Mouse (Mus musculus): ENCODE results near the gene Pirt. TPM values are rescaled to one million over a fixed set of nuclear protein-coding genes. Genes with fewer than 3 reads are reported as not detected.

Pirt gene
- polyA plus RNA-seq, 1 experiment from 2014 or later: 5.7 TPM

- Histone ChIP-seq H3K9me3 (ENCODE audit: control insufficient read depth, low read length) (no peaks in the 10 kb centered on the region), H3K27me3 (replicated peaks; ENCODE audit: control insufficient read depth, insufficient read depth, low read length) (no peaks in the 10 kb centered on the region; the same call in 1 of the 2 replicates), H3K4me1 (ENCODE audit: control insufficient read depth, insufficient read depth, low read length) (no peaks in the 10 kb centered on the region), H3K4me3 (ENCODE audit: low read depth, low read length) (no peak overlapping the region), H3K4me2 (ENCODE audit: low read depth, low read length) (no peak overlapping the region), H3K9ac (ENCODE audit: low read depth, low read length) (no peak overlapping the region), H3K27ac (replicated peaks; ENCODE audit: low read depth, low read length) (no peak overlapping the region), H3K36me3 (ENCODE audit: control insufficient read depth, insufficient read depth, low read length) (no peaks in the 10 kb centered on the region)
- DNase-seq (ENCODE audit: low spot score) (no peak), ATAC-seq (ENCODE audit: low read depth) (no peak)
- 75% methylated on average over 12 of the region's 12 CpGs for WGBS
These were observed 49.8 kb downstream of the Pirt start for GRCm38 (mm10) chr11:66961447-66962176.

GRCm38 (mm10) chr11:66963462-66963861 is 51.7 kb downstream of the Pirt start:
- Histone ChIP-seq H3K9ac (ENCODE audit: low read depth, low read length) (no peak overlapping the region), H3K4me3 (ENCODE audit: low read depth, low read length) (no peak overlapping the region), H3K36me3 (ENCODE audit: control insufficient read depth, insufficient read depth, low read length) (no peaks in the 10 kb centered on the region), H3K27ac (replicated peaks; ENCODE audit: low read depth, low read length) (no peak overlapping the region), H3K9me3 (ENCODE audit: control insufficient read depth, low read length) (no peaks in the 10 kb centered on the region), H3K27me3 (replicated peaks; ENCODE audit: control insufficient read depth, insufficient read depth, low read length) (no peaks in the 10 kb centered on the region; the same call in 1 of the 2 replicates), H3K4me2 (ENCODE audit: low read depth, low read length) (no peak overlapping the region), H3K4me1 (ENCODE audit: control insufficient read depth, insufficient read depth, low read length) (no peaks in the 10 kb centered on the region)
- WGBS: 100% methylated on average over 1 of the region's 1 CpGs
- ATAC-seq (ENCODE audit: low read depth): no peak
- DNase-seq (ENCODE audit: low spot score): no peak

GRCm38 (mm10) chr11:66966500-66967116 is 54.8 kb downstream of the Pirt start:
- Histone ChIP-seq H3K9me3 (ENCODE audit: control insufficient read depth, low read length) (no peaks in the 10 kb centered on the region), H3K27ac (replicated peaks; ENCODE audit: low read depth, low read length) (no peak overlapping the region), H3K4me2 (ENCODE audit: low read depth, low read length) (no peak overlapping the region), H3K4me3 (ENCODE audit: low read depth, low read length) (no peak overlapping the region), H3K4me1 (ENCODE audit: control insufficient read depth, insufficient read depth, low read length) (no peaks in the 10 kb centered on the region), H3K36me3 (ENCODE audit: control insufficient read depth, insufficient read depth, low read length) (no peaks in the 10 kb centered on the region), H3K27me3 (replicated peaks; ENCODE audit: control insufficient read depth, insufficient read depth, low read length) (no peaks in the 10 kb centered on the region; the same call in 1 of the 2 replicates), H3K9ac (ENCODE audit: low read depth, low read length) (no peak overlapping the region)
- no peak for ATAC-seq (ENCODE audit: low read depth)
- peak; percentile 4 for DNase-seq (ENCODE audit: low spot score)
- 21% methylated on average over 7 of the region's 7 CpGs for WGBS

GRCm38 (mm10) chr11:66968575-66968974 is 56.8 kb downstream of the Pirt start:
- Histone ChIP-seq H3K36me3 (ENCODE audit: control insufficient read depth, insufficient read depth, low read length) (no peaks in the 10 kb centered on the region), H3K27me3 (replicated peaks; ENCODE audit: control insufficient read depth, insufficient read depth, low read length) (no peaks in the 10 kb centered on the region; the same call in 1 of the 2 replicates), H3K9ac (ENCODE audit: low read depth, low read length) (no peak overlapping the region), H3K9me3 (ENCODE audit: control insufficient read depth, low read length) (no peaks in the 10 kb centered on the region), H3K4me1 (ENCODE audit: control insufficient read depth, insufficient read depth, low read length) (no peaks in the 10 kb centered on the region), H3K4me3 (ENCODE audit: low read depth, low read length) (no peak overlapping the region), H3K27ac (replicated peaks; ENCODE audit: low read depth, low read length) (no peak overlapping the region), H3K4me2 (ENCODE audit: low read depth, low read length) (no peak overlapping the region)
- DNase-seq (ENCODE audit: low spot score): no peak
- no peak for ATAC-seq (ENCODE audit: low read depth)
- 85% methylated on average over 1 of the region's 1 CpGs for WGBS

- DNase-seq (ENCODE audit: low spot score): no peak
These were observed 61.7 kb downstream of the Pirt start for GRCm38 (mm10) chr11:66973507-66973906.

GRCm38 (mm10) chr11:66975606-66976330 is 64.0 kb downstream of the Pirt start:
- H3K27ac ChIP-seq (replicated peaks; ENCODE audit: low read depth, low read length): no peak overlapping the region
- no peak overlapping the region for H3K4me2 ChIP-seq (ENCODE audit: low read depth, low read length)
- DNase-seq (ENCODE audit: low spot score) (no peak), ATAC-seq (ENCODE audit: low read depth) (no peak)
- H3K27me3 ChIP-seq (replicated peaks; ENCODE audit: control insufficient read depth, insufficient read depth, low read length): no peaks in the 10 kb centered on the region
- WGBS: 92% methylated on average over 7 of the region's 7 CpGs
- H3K36me3 ChIP-seq (ENCODE audit: control insufficient read depth, insufficient read depth, low read length): no peaks in the 10 kb centered on the region
- no peaks in the 10 kb centered on the region for H3K4me1 ChIP-seq (ENCODE audit: control insufficient read depth, insufficient read depth, low read length)
- no peak overlapping the region for H3K9ac ChIP-seq (ENCODE audit: low read depth, low read length)
- H3K9me3 ChIP-seq (ENCODE audit: control insufficient read depth, low read length): peaks cover 17% of the 10 kb centered on the region; the same call in 1 of the 2 replicates
- H3K4me3 ChIP-seq (ENCODE audit: low read depth, low read length): no peak overlapping the region

More at GRCm38 (mm10) chr11:66973507-66973906, 61.7 kb downstream of the Pirt start:
- WGBS: 68% methylated on average over 3 of the region's 3 CpGs
- ATAC-seq (ENCODE audit: low read depth): no peak
- H3K9me3 ChIP-seq (ENCODE audit: control insufficient read depth, low read length): peaks cover 17% of the 10 kb centered on the region; the same call in 1 of the 2 replicates
- H3K36me3 ChIP-seq (ENCODE audit: control insufficient read depth, insufficient read depth, low read length): no peaks in the 10 kb centered on the region
- H3K4me3 ChIP-seq (ENCODE audit: low read depth, low read length): no peak overlapping the region
- no peak overlapping the region for H3K4me2 ChIP-seq (ENCODE audit: low read depth, low read length)
- H3K9ac ChIP-seq (ENCODE audit: low read depth, low read length): no peak overlapping the region
- H3K27ac ChIP-seq (replicated peaks; ENCODE audit: low read depth, low read length): no peak overlapping the region
- H3K4me1 ChIP-seq (ENCODE audit: control insufficient read depth, insufficient read depth, low read length): no peaks in the 10 kb centered on the region
- no peaks in the 10 kb centered on the region for H3K27me3 ChIP-seq (replicated peaks; ENCODE audit: control insufficient read depth, insufficient read depth, low read length)

Other genes starting within 250 kb of the Pirt start
- not detected in 2 replicates for gene Tmem238l, start 44.7 kb downstream of the Pirt start, polyA plus RNA-seq (2014; fragmentation: Nextera tagmentation; extraction: Ambion mirVana)
- gene Tmem220, start 113.2 kb downstream of the Pirt start, polyA plus RNA-seq (2014; fragmentation: Nextera tagmentation; extraction: Ambion mirVana): 1.2 and 1.6 TPM in 2 replicates
- 30.4 and 31.9 TPM in 2 replicates for gene Adprm, start 140.6 kb downstream of the Pirt start, polyA plus RNA-seq (2014; fragmentation: Nextera tagmentation; extraction: Ambion mirVana)
- gene Sco1, start 140.7 kb downstream of the Pirt start, polyA plus RNA-seq (2014; fragmentation: Nextera tagmentation; extraction: Ambion mirVana): 13.4 and 14.9 TPM in 2 replicates
- 368 and 488 TPM in 2 replicates for gene Myh3, start 166.3 kb downstream of the Pirt start, polyA plus RNA-seq (2014; fragmentation: Nextera tagmentation; extraction: Ambion mirVana)